Mouse (Mus musculus): ENCODE measurements around the gene Olfr1262. TPM values are rescaled to one million over a fixed set of nuclear protein-coding genes. Genes with fewer than 3 reads are reported as not detected.

Gene Olfr1262
- polyA plus RNA-seq (2015; fragmentation: Nextera tagmentation; extraction: Ambion mirVana): not detected in 2 replicates

GRCm38 (mm10) chr2:89999845-90000244, at the start of gene Olfr1262:
Gene Olfr1262 (plus strand): TSS chr2:90000145.

DNA sequence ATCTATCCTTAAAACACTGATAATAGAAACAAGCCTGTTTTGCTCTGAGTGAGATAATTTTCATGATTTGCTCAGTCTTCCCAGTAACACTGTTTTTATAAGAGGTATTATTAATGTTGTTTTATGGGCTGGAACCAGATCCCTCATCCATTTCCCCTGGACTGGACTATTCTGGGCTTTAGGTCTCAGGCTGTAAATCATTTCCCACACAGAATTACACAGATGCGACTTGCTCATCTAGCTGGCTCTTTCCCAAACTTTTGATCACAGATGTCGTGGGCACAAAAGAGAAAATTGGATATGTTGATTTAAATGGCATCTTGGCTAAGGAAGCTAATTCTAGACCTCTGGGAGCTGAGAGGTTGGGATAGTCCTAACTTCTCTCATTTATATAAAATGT, 25.8 kb upstream of the Olfr1262 start, which contains the start of gene Olfr1260:
Gene Olfr1260, plus strand, starts transcription at position 157 of the 400 bp plus-strand sequence.

DNA sequence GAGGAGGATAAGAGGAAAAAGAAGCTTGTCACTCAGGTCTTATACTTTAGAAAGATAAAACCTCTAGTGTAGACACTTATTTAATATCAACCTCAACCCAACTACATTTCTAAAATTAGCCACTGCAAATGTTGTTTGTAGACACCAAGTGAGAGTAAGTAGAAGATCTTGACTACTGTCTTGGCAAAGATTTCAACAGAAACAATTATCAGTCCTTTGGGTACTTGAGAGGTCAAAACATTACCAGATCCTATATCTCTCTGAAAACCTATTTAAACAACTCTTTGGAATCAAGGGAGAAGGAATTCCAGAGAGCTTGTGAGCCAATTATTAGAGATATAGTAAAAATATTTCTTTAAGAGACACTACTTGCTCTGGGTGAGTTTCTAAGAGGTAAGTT, 9.0 kb upstream of the Olfr1262 start, which contains the start of gene Olfr1261:
Gene Olfr1261, plus strand, starts transcription at position 301 of the 400 bp plus-strand sequence.

DNA sequence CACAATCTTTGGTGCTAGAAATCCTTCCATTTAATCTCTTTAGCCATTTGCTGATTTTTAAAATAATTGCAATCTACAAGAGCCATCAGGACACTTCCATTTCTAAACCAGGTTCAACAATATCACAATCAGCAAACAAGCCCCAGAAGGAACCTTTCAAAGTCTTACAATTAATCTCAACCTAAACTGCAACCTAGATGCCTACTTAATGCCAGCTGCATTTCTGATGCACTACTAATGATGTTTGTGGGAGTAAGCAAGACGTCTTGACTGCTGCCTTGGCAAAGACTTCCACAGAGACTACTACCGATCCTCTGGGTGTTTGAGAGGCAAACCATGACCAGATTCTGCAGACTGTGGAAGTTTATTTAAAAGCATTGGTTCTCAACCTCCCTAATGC, 11.9 kb downstream of the Olfr1262 start, which contains the start of gene Olfr1263:
Gene Olfr1263, plus strand, starts transcription at position 301 of the 400 bp plus-strand sequence.

GRCm38 (mm10) chr2:90025477-90025876, 25.5 kb downstream of the Olfr1262 start, which contains the start of gene Olfr1264:
Gene Olfr1264 (minus strand): TSS chr2:90025577.

DNA sequence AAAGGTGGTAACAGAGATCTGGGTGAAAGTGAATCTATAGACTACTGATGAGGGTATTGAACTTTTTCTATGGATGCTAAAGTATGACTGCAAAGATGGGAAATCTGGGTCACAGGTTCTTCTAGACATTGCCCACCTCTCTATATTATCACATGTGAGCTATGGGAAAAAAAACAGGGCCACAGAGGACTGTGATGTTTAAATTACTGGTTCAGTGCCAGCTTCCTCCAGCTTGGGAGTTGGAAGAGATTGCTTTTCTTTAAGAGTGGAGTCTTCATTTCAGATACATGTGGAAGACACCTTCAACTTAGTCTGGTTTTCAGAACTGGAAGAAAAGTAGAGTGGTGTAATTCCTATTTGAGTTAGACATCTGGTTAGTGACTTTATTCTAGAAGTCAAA, 35.1 kb downstream of the Olfr1262 start, which contains the start of gene Olfr1265:
Gene Olfr1265, plus strand, starts transcription at position 301 of the 400 bp plus-strand sequence.

Other genes with a start within 250 kb of the Olfr1262 start
- not detected in 2 replicates for gene Olfr1253, start 243.1 kb upstream of the Olfr1262 start, polyA plus RNA-seq (2015; fragmentation: Nextera tagmentation; extraction: Ambion mirVana)
- gene Olfr1254, start 206.5 kb upstream of the Olfr1262 start, polyA plus RNA-seq (2015; fragmentation: Nextera tagmentation; extraction: Ambion mirVana): not detected in 2 replicates
- not detected in 2 replicates for gene Olfr1255, start 188.1 kb upstream of the Olfr1262 start, polyA plus RNA-seq (2015; fragmentation: Nextera tagmentation; extraction: Ambion mirVana)
- not detected in 2 replicates for gene Olfr1256, start 158.6 kb upstream of the Olfr1262 start, polyA plus RNA-seq (2015; fragmentation: Nextera tagmentation; extraction: Ambion mirVana)
- gene Olfr48, start 151.9 kb upstream of the Olfr1262 start, polyA plus RNA-seq (2015; fragmentation: Nextera tagmentation; extraction: Ambion mirVana): not detected in 2 replicates
- not detected in 2 replicates for gene Olfr1257, start 121.7 kb upstream of the Olfr1262 start, polyA plus RNA-seq (2015; fragmentation: Nextera tagmentation; extraction: Ambion mirVana)
- gene Olfr1258, start 72.8 kb upstream of the Olfr1262 start, polyA plus RNA-seq (2015; fragmentation: Nextera tagmentation; extraction: Ambion mirVana): not detected in 2 replicates
- gene Olfr1259, start 51.5 kb upstream of the Olfr1262 start, polyA plus RNA-seq (2015; fragmentation: Nextera tagmentation; extraction: Ambion mirVana): not detected in 2 replicates
- gene Olfr1260, start 25.8 kb upstream of the Olfr1262 start, polyA plus RNA-seq (2015; fragmentation: Nextera tagmentation; extraction: Ambion mirVana): not detected in 2 replicates
- not detected in 2 replicates for gene Olfr1261, start 8.9 kb upstream of the Olfr1262 start, polyA plus RNA-seq (2015; fragmentation: Nextera tagmentation; extraction: Ambion mirVana)
- not detected in 2 replicates for gene Olfr1263, start 12.0 kb downstream of the Olfr1262 start, polyA plus RNA-seq (2015; fragmentation: Nextera tagmentation; extraction: Ambion mirVana)
- gene Olfr1264, start 25.4 kb downstream of the Olfr1262 start, polyA plus RNA-seq (2015; fragmentation: Nextera tagmentation; extraction: Ambion mirVana): not detected in 2 replicates
- gene Olfr1265, start 35.2 kb downstream of the Olfr1262 start, polyA plus RNA-seq (2015; fragmentation: Nextera tagmentation; extraction: Ambion mirVana): not detected in 2 replicates
- gene Olfr140, start 63.4 kb downstream of the Olfr1262 start, polyA plus RNA-seq (2015; fragmentation: Nextera tagmentation; extraction: Ambion mirVana): not detected in 2 replicates
- not detected in 2 replicates for gene Olfr1269, start 121.3 kb downstream of the Olfr1262 start, polyA plus RNA-seq (2015; fragmentation: Nextera tagmentation; extraction: Ambion mirVana)
- not detected in 2 replicates for gene Olfr32, start 142.2 kb downstream of the Olfr1262 start, polyA plus RNA-seq (2015; fragmentation: Nextera tagmentation; extraction: Ambion mirVana)
- not detected in 2 replicates for gene Olfr1270, start 152.9 kb downstream of the Olfr1262 start, polyA plus RNA-seq (2015; fragmentation: Nextera tagmentation; extraction: Ambion mirVana)
- not detected in 2 replicates for gene Olfr1506, start 224.3 kb downstream of the Olfr1262 start, polyA plus RNA-seq (2015; fragmentation: Nextera tagmentation; extraction: Ambion mirVana)